Mouse (Mus musculus): ENCODE data around the gene Selenow. TPM values are rescaled to one million over a fixed set of nuclear protein-coding genes. Genes with fewer than 3 reads are reported as not detected.
"Not testable (repeated sequence)": the region's sequence is repeated elsewhere in the genome, so short reads cannot be mapped to it uniquely, and the experiment has no call there.

Selenow gene
- polyA plus RNA-seq, 1 experiment from 2014 or later = 774 TPM

- no peak for ATAC-seq (ENCODE audit: borderline replicate concordance, extremely low read depth, low FRiP score, low TSS enrichment)
- no peaks in the 10 kb centered on the region for H3K27me3 ChIP-seq
- H3K4me3 ChIP-seq = no peak overlapping the region
- peaks cover 11% of the 10 kb centered on the region for H3K4me1 ChIP-seq
- no peak overlapping the region for H3K9ac ChIP-seq
- no peak overlapping the region for H3K27ac ChIP-seq
- peaks cover 35% of the 10 kb centered on the region for H3K36me3 ChIP-seq
- no peaks in the 10 kb centered on the region for H3K9me3 ChIP-seq
- 72% methylated on average over 3 of the region's 3 CpGs for WGBS
- no peak overlapping the region for H3K4me2 ChIP-seq
Observed at GRCm38 (mm10) chr7:15916134-15916723, 6.0 kb downstream of the Selenow start.

- H3K4me2 ChIP-seq; H3K27ac ChIP-seq; H3K9me3 ChIP-seq; H3K9ac ChIP-seq; H3K4me1 ChIP-seq; ATAC-seq (ENCODE audit: borderline replicate concordance, extremely low read depth, low FRiP score, low TSS enrichment); H3K4me3 ChIP-seq; H3K27me3 ChIP-seq: not testable (repeated sequence)
- 90% methylated on average over 4 of the region's 4 CpGs for WGBS
- H3K36me3 ChIP-seq = peaks cover 35% of the 10 kb centered on the region
Observed at GRCm38 (mm10) chr7:15915695-15916094, 6.5 kb downstream of the Selenow start.

- Histone ChIP-seq H3K9ac (no peak overlapping the region), H3K4me3 (no peak overlapping the region), H3K27me3 (no peaks in the 10 kb centered on the region), H3K4me1 (no peaks in the 10 kb centered on the region), H3K4me2 (no peak overlapping the region), H3K27ac (no peak overlapping the region), H3K36me3 (peaks cover 32% of the 10 kb centered on the region), H3K9me3 (no peaks in the 10 kb centered on the region)
- ATAC-seq (ENCODE audit: borderline replicate concordance, extremely low read depth, low FRiP score, low TSS enrichment) = no peak
- 91% methylated on average over 2 of the region's 2 CpGs for WGBS
Observed at GRCm38 (mm10) chr7:15914751-15915150, 7.5 kb downstream of the Selenow start.

- Histone ChIP-seq H3K9ac (no peak overlapping the region), H3K4me2 (no peak overlapping the region), H3K4me1 (no peaks in the 10 kb centered on the region), H3K27me3 (no peaks in the 10 kb centered on the region), H3K27ac (no peak overlapping the region), H3K36me3 (peaks cover 27% of the 10 kb centered on the region), H3K4me3 (no peak overlapping the region), H3K9me3 (no peaks in the 10 kb centered on the region)
- ATAC-seq (ENCODE audit: borderline replicate concordance, extremely low read depth, low FRiP score, low TSS enrichment) = no peak
- WGBS = 35% methylated on average over 2 of the region's 2 CpGs
Observed at GRCm38 (mm10) chr7:15914252-15914651, 8.0 kb downstream of the Selenow start.

- no peaks in the 10 kb centered on the region for H3K4me1 ChIP-seq
- ATAC-seq (ENCODE audit: borderline replicate concordance, extremely low read depth, low FRiP score, low TSS enrichment) = peak; percentile 78; the same call in 1 of the 2 replicates
- no peaks in the 10 kb centered on the region for H3K27me3 ChIP-seq
- no peaks in the 10 kb centered on the region for H3K9me3 ChIP-seq
- no peak overlapping the region for H3K4me2 ChIP-seq
- WGBS = 0% methylated on average over 4 of the region's 4 CpGs
- no peak overlapping the region for H3K9ac ChIP-seq
- H3K4me3 ChIP-seq = no peak overlapping the region
- H3K27ac ChIP-seq = no peak overlapping the region
- peaks cover 9% of the 10 kb centered on the region; the same call in 1 of the 2 replicates for H3K36me3 ChIP-seq
Observed at GRCm38 (mm10) chr7:15912183-15912582, 10.0 kb downstream of the Selenow start.

- ATAC-seq (ENCODE audit: borderline replicate concordance, extremely low read depth, low FRiP score, low TSS enrichment) = no peak
- Histone ChIP-seq H3K36me3 (no peaks in the 10 kb centered on the region), H3K27me3 (no peaks in the 10 kb centered on the region), H3K9ac (no peak overlapping the region), H3K4me1 (no peaks in the 10 kb centered on the region), H3K27ac (no peak overlapping the region), H3K4me2 (no peak overlapping the region), H3K9me3 (no peaks in the 10 kb centered on the region), H3K4me3 (no peak overlapping the region)
- 65% methylated on average over 5 of the region's 5 CpGs for WGBS
Observed at GRCm38 (mm10) chr7:15910521-15910920, 11.7 kb downstream of the Selenow start.

- Histone ChIP-seq H3K4me3 (no peak overlapping the region), H3K27ac (no peak overlapping the region), H3K36me3 (no peaks in the 10 kb centered on the region), H3K9me3 (no peaks in the 10 kb centered on the region), H3K4me1 (no peaks in the 10 kb centered on the region), H3K9ac (no peak overlapping the region), H3K4me2 (no peak overlapping the region), H3K27me3 (no peaks in the 10 kb centered on the region)
- 64% methylated on average over 8 of the region's 8 CpGs for WGBS
- no peak for ATAC-seq (ENCODE audit: borderline replicate concordance, extremely low read depth, low FRiP score, low TSS enrichment)
Observed at GRCm38 (mm10) chr7:15907971-15908590, 14.1 kb downstream of the Selenow start.

GRCm38 (mm10) chr7:15906602-15907001 lies 15.6 kb downstream of the Selenow start:
- WGBS = 77% methylated on average over 1 of the region's 1 CpGs
- H3K4me3 ChIP-seq = no peak overlapping the region
- ATAC-seq (ENCODE audit: borderline replicate concordance, extremely low read depth, low FRiP score, low TSS enrichment) = no peak
- no peaks in the 10 kb centered on the region for H3K9me3 ChIP-seq
- no peaks in the 10 kb centered on the region for H3K27me3 ChIP-seq
- H3K9ac ChIP-seq = no peak overlapping the region
- H3K4me1 ChIP-seq = no peaks in the 10 kb centered on the region
- no peak overlapping the region for H3K27ac ChIP-seq
- H3K4me2 ChIP-seq = no peak overlapping the region
- H3K36me3 ChIP-seq = no peaks in the 10 kb centered on the region

- H3K4me3 ChIP-seq = no peak overlapping the region
- WGBS = 74% methylated on average over 7 of the region's 7 CpGs
- no peak for ATAC-seq (ENCODE audit: borderline replicate concordance, extremely low read depth, low FRiP score, low TSS enrichment)
Observed at GRCm38 (mm10) chr7:15905861-15906260, 16.3 kb downstream of the Selenow start.

GRCm38 (mm10) chr7:15901366-15902048 lies 20.7 kb downstream of the Selenow start:
- no peak overlapping the region for H3K27ac ChIP-seq
- H3K9ac ChIP-seq = no peak overlapping the region
- 79% methylated on average over 9 of the region's 9 CpGs for WGBS
- no peaks in the 10 kb centered on the region for H3K4me1 ChIP-seq
- no peak overlapping the region for H3K4me3 ChIP-seq
- H3K4me2 ChIP-seq = no peak overlapping the region
- no peaks in the 10 kb centered on the region for H3K27me3 ChIP-seq
- ATAC-seq (ENCODE audit: borderline replicate concordance, extremely low read depth, low FRiP score, low TSS enrichment) = no peak
- no peaks in the 10 kb centered on the region for H3K9me3 ChIP-seq
- no peaks in the 10 kb centered on the region for H3K36me3 ChIP-seq

More at GRCm38 (mm10) chr7:15905861-15906260, 16.3 kb downstream of the Selenow start:
- Histone ChIP-seq H3K27ac (no peak overlapping the region), H3K9ac (no peak overlapping the region), H3K36me3 (no peaks in the 10 kb centered on the region), H3K9me3 (no peaks in the 10 kb centered on the region), H3K27me3 (no peaks in the 10 kb centered on the region), H3K4me1 (no peaks in the 10 kb centered on the region), H3K4me2 (no peak overlapping the region)

- Histone ChIP-seq H3K9ac (no peak overlapping the region), H3K4me2 (no peak overlapping the region), H3K27ac (no peak overlapping the region), H3K4me1 (no peaks in the 10 kb centered on the region), H3K9me3 (no peaks in the 10 kb centered on the region), H3K4me3 (no peak overlapping the region), H3K36me3 (no peaks in the 10 kb centered on the region), H3K27me3 (no peaks in the 10 kb centered on the region)
- WGBS = 55% methylated on average over 1 of the region's 1 CpGs
- no peak for ATAC-seq (ENCODE audit: borderline replicate concordance, extremely low read depth, low FRiP score, low TSS enrichment)
Observed at GRCm38 (mm10) chr7:15894251-15894650, 28.0 kb downstream of the Selenow start.

GRCm38 (mm10) chr7:15884127-15884526 lies 38.1 kb downstream of the Selenow start:
- Histone ChIP-seq H3K27me3 (no peaks in the 10 kb centered on the region), H3K27ac (no peak overlapping the region), H3K4me1 (no peaks in the 10 kb centered on the region), H3K4me3 (no peak overlapping the region), H3K9ac (no peak overlapping the region), H3K4me2 (no peak overlapping the region), H3K9me3 (no peaks in the 10 kb centered on the region), H3K36me3 (no peaks in the 10 kb centered on the region)
- no peak for ATAC-seq (ENCODE audit: borderline replicate concordance, extremely low read depth, low FRiP score, low TSS enrichment)
- WGBS = 82% methylated on average over 2 of the region's 2 CpGs
